Mouse (Mus musculus) thymus, adult 2 months (tissue): ENCODE results near the gene Serpina3j.
"Not testable (repeated sequence)": the region's sequence is repeated elsewhere in the genome, so short reads cannot be mapped to it uniquely, and the experiment has no call there.

Experiments
- CTCF ChIP-seq: fragments of 200-500 bp; IDR thresholded peaks from 2 replicates; pipeline ENCODE4 v1.5.1; 2012; ENCODE audit warnings: mild to moderate bottlenecking, control low read depth, low read length, moderate library complexity, borderline replicate concordance; ENCODE audit not compliant: control insufficient read depth, poor library complexity, insufficient read depth; ENCODE audit errors: extremely low read depth
- POLR2A ChIP-seq: fragments of 200-500 bp; IDR thresholded peaks from 2 replicates; pipeline ENCODE4 v1.6.1; 2012; ENCODE audit warnings: mild to moderate bottlenecking, low read length, control low read depth, moderate library complexity; ENCODE audit not compliant: control insufficient read depth, poor library complexity, insufficient read depth; ENCODE audit errors: extremely low read depth

- not testable (repeated sequence) for TF ChIP-seq POLR2A, CTCF
Measured at GRCm38 (mm10) chr12:104338226-104338625, 23.9 kb downstream of the Serpina3j start, which contains the start of the genes Serpina3k and Serpina3m.
